Comparison of ENCODE assay signal across 9 mouse cellular contexts in genomic region chr11:42000190-42001098, GRCm38 (mm10). TPM values are rescaled to one million over a fixed set of nuclear protein-coding genes. Genes with fewer than 3 reads are reported as not detected.
DNase-seq lines count a peak whose midpoint lies in the region; ATAC-seq and TF ChIP-seq lines count a peak whose summit lies in the region.
"Had no signal": no experiment of that assay in that cellular context is flagged by ENCODE, and none has a peak within 500 bp of the region (broad histone marks: within the 10 kb centered on the region; RNA-seq: fewer than 3 reads in every experiment).

TSS of gene Gabrg2 (minus strand) at chr11:42000857.

- H3K36me3 ChIP-seq in heart, embryonic 11.5 days (ENCODE audit: control insufficient read depth, insufficient read depth, low read length): no peaks in the 10 kb centered on the region

- DNase-seq in cerebellum, postnatal 25 days: peak; percentile 59 to 67
- DNase-seq in left cerebral cortex, adult 2 months (ENCODE audit: extremely low spot score in 1 of 2, low spot score in 2 of 2): peak; percentile 28 to 32
- DNase-seq in retina, postnatal 1 day: peak; percentile 75
- DNase-seq in gastrocnemius, adult 8-10 months (ENCODE audit: low spot score in 2 of 2): no peak
- DNase-seq in adipocyte (ENCODE audit: low spot score): no peak
- DNase-seq in heart, postnatal 14 days: no peak

- peak within 1 kb of the TSS; percentile 98 for H3K27ac ChIP-seq in left cerebral cortex, adult 2 months
- H3K27ac ChIP-seq in heart, embryonic 11.5 days (ENCODE audit: low read depth, low read length): no peak within 1 kb of the TSS

- no peak for TF ChIP-seq CTCF in left cerebral cortex, adult 2 months (IDR thresholded peaks at IDR 0.05)

- H3K4me3 ChIP-seq in left cerebral cortex, adult 2 months: peak within 1 kb of the TSS; percentile 73
- no peak within 1 kb of the TSS for H3K4me3 ChIP-seq in heart, embryonic 11.5 days (ENCODE audit: low read depth, low read length)

- WGBS in heart, embryonic 11.5 days (ENCODE audit: insufficient replicate concordance): 12% methylated on average over 20 of the region's 20 CpGs

- H3K4me1 ChIP-seq in heart, embryonic 11.5 days (ENCODE audit: control insufficient read depth, insufficient read depth, low read length): no peaks in the 10 kb centered on the region

- intact Hi-C loops in left cerebral cortex, adult 2 months (cut with DNase I): no loop called here
- intact Hi-C loops in heart, postnatal 14 days (cut with DNase I): no loop called here

- H3K4me2 ChIP-seq in heart, embryonic 11.5 days: no peak within 1 kb of the TSS

- H3K9ac ChIP-seq in heart, embryonic 11.5 days (ENCODE audit: low read depth, low read length): no peak within 1 kb of the TSS

- H3K27me3 ChIP-seq in heart, embryonic 11.5 days (ENCODE audit: control insufficient read depth, insufficient read depth, low read length): 0 out of 2 replicates have a peak, but pooled peaks cover 5% of the 10 kb centered on the region

- H3K9me3 ChIP-seq in heart, embryonic 11.5 days (replicated peaks; ENCODE audit: control insufficient read depth, low read length): no peaks in the 10 kb centered on the region

- peak; percentile 82 for ATAC-seq in frontal cortex, adult (ENCODE audit: low TSS enrichment)
- ATAC-seq in heart, embryonic 11.5 days (replicated peaks; ENCODE audit: insufficient number of reproducible peaks, low FRiP score, low TSS enrichment): no peak

RNA-seq across cellular contexts. Expression of gene Gabrg2, which starts in this region (rescaled TPM):
- total RNA-seq in left cerebral cortex, adult 2 months (2021): 100 to 1,000 TPM; 190 to 205 TPM
- 0.09 TPM in 1 of 2 replicates, not detected in the other for polyA plus RNA-seq in heart, embryonic 11.5 days (2014; fragmentation: Nextera tagmentation; extraction: Ambion mirVana)
- under 1 TPM; 0.16 to 0.83 (median 0.34) TPM for total RNA-seq in gastrocnemius, adult 8-10 months (2022)
- total RNA-seq in heart, postnatal 14 days (2021): not detected
- total RNA-seq: MEL had no signal

Comparison
In these comparisons a context has a peak if more than half of its experiments do, and no peak if none do; other contexts are left out.
1. RNA of gene Gabrg2 (total RNA-seq): 190 to 205 TPM in left cerebral cortex, adult 2 months; 0.16 to 0.83 TPM in gastrocnemius, adult 8-10 months and not detected in heart, postnatal 14 days; every median in the first group is over 100 times any median in the second.
2. DNase-seq: peak in cerebellum, postnatal 25 days (2 of 2), left cerebral cortex, adult 2 months (2 of 2) and retina, postnatal 1 day (single experiment); none in gastrocnemius, adult 8-10 months (0 of 2), adipocyte (single experiment) and heart, postnatal 14 days (0 of 2).